Mouse (Mus musculus): ENCODE data around the gene Hes1.

- no peak for TF ChIP-seq EP300 (IDR thresholded peaks at IDR 0.05; ENCODE audit: insufficient read depth, low read depth, low read length)
- TF ChIP-seq POLR2A (IDR thresholded peaks at IDR 0.05; ENCODE audit: insufficient read depth, low read depth, low read length), result no peak
Observed at GRCm38 (mm10) chr16:30022890-30023797, 41.0 kb upstream of the Hes1 start.
